Mouse (Mus musculus): ENCODE data around the gene Skap1.

DNA sequence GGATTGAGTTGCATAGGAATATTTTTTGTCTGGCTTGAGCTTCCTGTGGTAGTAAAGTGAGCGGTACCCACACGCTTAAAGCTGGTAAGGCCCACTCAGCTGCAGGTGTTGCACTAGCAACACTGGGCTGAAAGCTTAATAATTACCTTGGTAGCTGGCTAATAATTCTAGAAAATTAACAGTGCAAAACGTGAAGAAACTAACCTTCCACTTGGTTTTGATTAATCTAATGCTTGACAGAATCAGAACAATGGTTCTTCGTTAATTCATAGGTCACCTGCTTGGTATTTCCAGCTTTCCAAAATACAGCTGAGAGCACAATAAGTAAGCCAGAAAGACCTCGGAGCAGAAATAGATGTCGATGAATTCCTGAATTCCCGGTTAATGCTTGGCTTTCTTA, 78.2 kb downstream of the Skap1 start:
- TF ChIP-seq EP300 (IDR thresholded peaks at IDR 0.05; ENCODE audit: low read depth), result no peak
- no peak for TF ChIP-seq CTCF (IDR thresholded peaks at IDR 0.05; ENCODE audit: low read depth)

All from liver, postnatal 0 days (tissue).